Mouse (Mus musculus) kidney, postnatal 0 days (tissue): ENCODE measurements around the gene Crmp1. TPM values are rescaled to one million over a fixed set of nuclear protein-coding genes. Genes with fewer than 3 reads are reported as not detected.

Experiments used
- ATAC-seq: fragments of 200-750 bp; cut with Nextera tagmentation; replicated peaks from 2 replicates; pipeline ENCODE4 v1.8.0; 2017; ENCODE audit warnings: low read depth, moderate number of reproducible peaks, moderate TSS enrichment, moderate library complexity; ENCODE audit not compliant: low FRiP score
- DNase-seq: peaks from one replicate; pipeline ENCODE4 v3.0.0-alpha.2; 2016; ENCODE audit warnings: low spot score
- H3K27ac ChIP-seq: fragments of 300-500 bp; sonication (generic); 2 replicates; pipeline ENCODE4 v1.5.1; 2014; ENCODE audit warnings: mild to moderate bottlenecking
- H3K27me3 ChIP-seq: fragments of 300-500 bp; sonication (generic); 2 replicates; pipeline ENCODE4 v1.6.1; 2014; ENCODE audit warnings: low read length, mixed read lengths; ENCODE audit not compliant: insufficient read depth
- H3K36me3 ChIP-seq: fragments of 300-500 bp; sonication (generic); 2 replicates; pipeline ENCODE4 v1.6.1; 2014; ENCODE audit warnings: low read length, mixed read lengths; ENCODE audit not compliant: insufficient read depth
- H3K4me1 ChIP-seq: fragments of 300-500 bp; sonication (generic); replicated peaks from 2 replicates; pipeline ENCODE4 v1.6.1; 2014; ENCODE audit warnings: antibody characterized with exemption, low read length, mixed read lengths; ENCODE audit not compliant: insufficient read depth
- H3K4me2 ChIP-seq: fragments of 300-500 bp; sonication (generic); 2 replicates; pipeline ENCODE4 v1.6.1; 2014; ENCODE audit warnings: mild to moderate bottlenecking, low read length, moderate library complexity, mixed read lengths
- H3K4me3 ChIP-seq: fragments of 300-500 bp; sonication (generic); replicated peaks from 2 replicates; pipeline ENCODE4 v1.5.1; 2014; ENCODE audit warnings: low read depth, low read length
- H3K9ac ChIP-seq: fragments of 300-500 bp; sonication (generic); 2 replicates; pipeline ENCODE4 v1.6.1; 2014; ENCODE audit warnings: low read depth, low read length
- H3K9me3 ChIP-seq: fragments of 300-500 bp; sonication (generic); replicated peaks from 2 replicates; pipeline ENCODE4 v1.6.1; 2016; ENCODE audit warnings: low read length, inconsistent platforms, mixed read lengths
- CTCF ChIP-seq: IDR thresholded peaks from 2 replicates; pipeline ENCODE4 v1.5.1; 2016; ENCODE audit warnings: antibody characterized with exemption, low read depth, mild to moderate bottlenecking, moderate library complexity
- WGBS: fragments of 180-500 bp; shearing (Covaris S2); extraction: QIAGEN DNeasy Blood & Tissue Kit; methylation state at CpG from one replicate; pipeline ENCODE4 v1.1.7; 2014; 5-methylcytosine and 5-hydroxymethylcytosine counted together
- polyA plus RNA-seq: library from polyadenylated mRNA; unstranded; fragments of >200 nt; fragmentation: Nextera tagmentation; extraction: Ambion mirVana; gene quantifications from 2 replicates; pipeline ENCODE4 v1.2.1, GENCODE M21; 2015

Gene Crmp1
- polyA plus RNA-seq, 1 experiment from 2014 or later, result 2.6 TPM

GRCm38 (mm10) chr5:37310026-37310425 is 68.3 kb downstream of the Crmp1 start:
- DNase-seq (no peak), ATAC-seq (no peak)
- peaks cover 14% of the 10 kb centered on the region for H3K36me3 ChIP-seq
- H3K4me2 ChIP-seq, result no peak overlapping the region
- WGBS, result 81% methylated on average over 9 of the region's 9 CpGs
- H3K9me3 ChIP-seq, result no peaks in the 10 kb centered on the region
- no peak overlapping the region for H3K4me3 ChIP-seq
- H3K27me3 ChIP-seq, result no peaks in the 10 kb centered on the region
- TF ChIP-seq CTCF, result no peak
- H3K9ac ChIP-seq, result no peak overlapping the region
- no peaks in the 10 kb centered on the region for H3K4me1 ChIP-seq
- no peak overlapping the region for H3K27ac ChIP-seq

DNA sequence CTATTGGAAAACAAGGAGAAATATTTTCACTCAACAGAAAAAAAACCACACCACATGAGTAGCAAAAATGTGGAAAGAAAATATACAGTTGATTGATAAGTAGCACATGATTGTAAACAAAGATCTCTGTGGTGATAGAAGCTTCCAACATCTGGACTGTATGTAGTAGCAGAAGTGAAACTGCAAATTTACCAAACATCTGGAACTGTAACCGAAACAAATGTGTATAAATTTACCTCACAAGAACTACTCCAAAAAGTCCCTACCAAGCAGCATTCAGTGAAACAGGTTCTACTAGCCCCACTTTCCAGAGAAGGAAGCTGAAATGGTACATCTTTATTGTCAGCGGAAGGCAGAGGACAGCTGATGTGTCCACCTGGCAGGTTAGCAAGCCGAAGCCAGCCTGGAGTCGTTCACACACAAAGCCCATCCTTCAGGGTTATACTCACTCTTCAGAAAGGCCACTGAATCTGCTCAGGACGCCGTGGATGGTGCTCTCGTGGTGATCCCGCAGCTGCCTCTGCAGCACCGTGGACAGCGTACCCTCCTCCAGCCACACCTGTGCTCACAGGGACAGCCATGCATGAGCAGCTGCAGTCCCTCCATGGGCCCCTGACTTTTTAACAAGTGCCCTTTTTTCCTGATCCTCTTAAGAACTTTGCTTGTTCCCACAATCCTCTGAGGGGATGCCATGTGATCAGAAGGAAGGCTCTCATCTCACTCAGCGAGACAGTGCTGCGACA is 71.4 kb downstream of the Crmp1 start:
- no peaks in the 10 kb centered on the region for H3K27me3 ChIP-seq
- ATAC-seq, result no peak
- peaks cover 35% of the 10 kb centered on the region for H3K36me3 ChIP-seq
- H3K4me1 ChIP-seq, result no peaks in the 10 kb centered on the region
- no peaks in the 10 kb centered on the region; the same call in 1 of the 2 replicates for H3K9me3 ChIP-seq
- no peak overlapping the region for H3K4me3 ChIP-seq
- WGBS, result 82% methylated on average over 12 of the region's 12 CpGs
- H3K9ac ChIP-seq, result no peak overlapping the region
- H3K27ac ChIP-seq, result no peak overlapping the region
- DNase-seq, result no peak
- H3K4me2 ChIP-seq, result no peak overlapping the region
- no peak for TF ChIP-seq CTCF

DNA sequence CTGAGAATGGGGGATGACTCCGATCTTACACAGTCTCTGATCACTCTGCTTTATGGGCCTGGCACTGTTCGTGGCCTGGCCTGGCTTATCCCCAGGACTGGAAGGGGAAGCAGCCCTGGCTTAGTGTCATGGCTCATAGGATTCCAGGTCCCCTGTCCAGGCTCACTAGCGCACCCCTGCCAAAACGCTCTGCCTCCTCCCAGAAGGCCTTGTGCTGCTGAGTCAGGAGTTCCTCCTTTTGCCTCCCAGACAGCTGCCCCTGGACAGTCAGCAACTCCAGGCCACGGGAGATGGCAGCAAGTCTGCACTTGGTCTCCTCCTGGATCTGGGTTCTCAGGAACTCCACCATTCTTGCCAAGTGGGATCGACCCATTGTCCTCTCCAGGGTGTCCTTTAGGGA is 77.0 kb downstream of the Crmp1 start:
- no peak for ATAC-seq
- no peak for TF ChIP-seq CTCF
- no peak for DNase-seq
- WGBS, result 87% methylated on average over 6 of the region's 6 CpGs
- Histone ChIP-seq H3K27ac (no peak overlapping the region), H3K27me3 (no peaks in the 10 kb centered on the region), H3K36me3 (peaks cover 59% of the 10 kb centered on the region), H3K4me2 (no peak overlapping the region), H3K4me3 (no peak overlapping the region), H3K9me3 (no peaks in the 10 kb centered on the region; the same call in 1 of the 2 replicates), H3K9ac (no peak overlapping the region), H3K4me1 (no peaks in the 10 kb centered on the region)

- no peak overlapping the region for H3K9ac ChIP-seq
- H3K4me1 ChIP-seq, result no peaks in the 10 kb centered on the region
- no peaks in the 10 kb centered on the region; the same call in 1 of the 2 replicates for H3K9me3 ChIP-seq
- DNase-seq (no peak), ATAC-seq (no peak)
- TF ChIP-seq CTCF, result no peak
- no peak overlapping the region for H3K4me3 ChIP-seq
- WGBS, result 61% methylated on average over 3 of the region's 3 CpGs
- no peaks in the 10 kb centered on the region for H3K27me3 ChIP-seq
- H3K4me2 ChIP-seq, result no peak overlapping the region
- H3K27ac ChIP-seq, result no peak overlapping the region
- peaks cover 59% of the 10 kb centered on the region for H3K36me3 ChIP-seq
Measured at GRCm38 (mm10) chr5:37320174-37320573, 78.4 kb downstream of the Crmp1 start.

GRCm38 (mm10) chr5:37320761-37321160 is 79.0 kb downstream of the Crmp1 start:
- no peaks in the 10 kb centered on the region for H3K4me1 ChIP-seq
- no peaks in the 10 kb centered on the region for H3K27me3 ChIP-seq
- no peak overlapping the region for H3K27ac ChIP-seq
- ATAC-seq (no peak), DNase-seq (no peak)
- H3K9ac ChIP-seq, result no peak overlapping the region
- H3K36me3 ChIP-seq, result peaks cover 59% of the 10 kb centered on the region
- H3K4me3 ChIP-seq, result no peak overlapping the region
- H3K4me2 ChIP-seq, result no peak overlapping the region
- no peaks in the 10 kb centered on the region; the same call in 1 of the 2 replicates for H3K9me3 ChIP-seq
- 90% methylated on average over 4 of the region's 4 CpGs for WGBS
- TF ChIP-seq CTCF, result no peak

- no peaks in the 10 kb centered on the region for H3K9me3 ChIP-seq
- no peaks in the 10 kb centered on the region for H3K27me3 ChIP-seq
- TF ChIP-seq CTCF, result no peak
- H3K4me3 ChIP-seq, result no peak overlapping the region
- no peak overlapping the region for H3K9ac ChIP-seq
- no peak for ATAC-seq
- H3K4me2 ChIP-seq, result no peak overlapping the region
- 87% methylated on average over 6 of the region's 6 CpGs for WGBS
- H3K27ac ChIP-seq, result no peak overlapping the region
- DNase-seq, result no peak
- H3K4me1 ChIP-seq, result 0 out of 2 replicates have a peak, but pooled peaks cover 1% of the 10 kb centered on the region
- peaks cover 29% of the 10 kb centered on the region for H3K36me3 ChIP-seq
Measured at GRCm38 (mm10) chr5:37326675-37327074, 84.9 kb downstream of the Crmp1 start.
